Mouse (Mus musculus) cortical plate, adult 2 months (tissue): Measurements from ENCODE around the gene Arl15.

Experiments used
- CTCF ChIP-seq: fragments of 200-500 bp; IDR thresholded peaks from 2 replicates; pipeline ENCODE4 v1.5.1; 2011; ENCODE audit warnings: mild to moderate bottlenecking, control low read depth, low read length; ENCODE audit not compliant: insufficient read depth; ENCODE audit errors: extremely low read depth
- POLR2A ChIP-seq: fragments of 200-500 bp; IDR thresholded peaks from 2 replicates; pipeline ENCODE4 v1.6.1; 2011; ENCODE audit warnings: mild to moderate bottlenecking, low read length, control low read depth; ENCODE audit not compliant: insufficient read depth; ENCODE audit errors: extremely low read depth

GRCm38 (mm10) chr13:114107499-114107898 is 313.2 kb downstream of the Arl15 start:
- TF ChIP-seq CTCF (no peak), POLR2A (no peak)
